Mouse (Mus musculus) CH12.LX (cell line): ENCODE data around the gene Sphk2. TPM values are rescaled to one million over a fixed set of nuclear protein-coding genes. Genes with fewer than 3 reads are reported as not detected.

Source experiments
- DNase-seq: peaks from one replicate; pipeline ENCODE4 v3.0.0-alpha.2; 2013; ENCODE audit errors: extremely low read depth
- H3K27ac ChIP-seq: 2 replicates; pipeline ENCODE4 v1.5.1; 2012; ENCODE audit warnings: low read depth, mild to moderate bottlenecking, control low read depth, moderate library complexity; ENCODE audit not compliant: insufficient read depth
- H3K27me3 ChIP-seq: replicated peaks from 2 replicates; pipeline ENCODE3; 2012; ENCODE audit warnings: inconsistent platforms
- H3K36me3 ChIP-seq, 2 experiments: replicated peaks in 1 of 2; 2 replicates each; pipeline versions ENCODE3 to v1.6.1; 2012; ENCODE audit warnings: inconsistent platforms in 1 of 2, low read length in 1 of 2, mild to moderate bottlenecking in 1 of 2, mixed read lengths in 1 of 2, moderate library complexity in 1 of 2; ENCODE audit not compliant: control insufficient read depth in 1 of 2, insufficient read depth in 1 of 2
- H3K4me1 ChIP-seq, 2 experiments: 2 replicates each; pipeline ENCODE4 v1.6.1; 2012; ENCODE audit warnings: inconsistent platforms in 1 of 2, moderate library complexity in 1 of 2; ENCODE audit not compliant: insufficient read depth in 2 of 2, control insufficient read depth in 1 of 2
- H3K4me2 ChIP-seq: 2 replicates; pipeline ENCODE4 v1.6.1; 2012; ENCODE audit warnings: low read depth, mild to moderate bottlenecking, control low read depth; ENCODE audit not compliant: poor library complexity, insufficient read depth, severe bottlenecking
- H3K4me3 ChIP-seq, 3 experiments: fragments of 150-350 bp in 1 of 3; sonication (generic) in 1 of 3; replicated peaks in 1 of 3; 2 replicates each; pipeline versions ENCODE3 to v1.5.1; 2011 to 2012; ENCODE audit warnings: low read depth in 2 of 3, low read length in 2 of 3, mild to moderate bottlenecking in 2 of 3, moderate library complexity in 2 of 3, control low read depth in 1 of 3, improper control_type of control experiment in 1 of 3, inconsistent platforms in 1 of 3, mixed read lengths in 1 of 3; ENCODE audit not compliant: poor library complexity in 1 of 3
- H3K79me2 ChIP-seq: replicated peaks from 2 replicates; pipeline ENCODE4 v1.6.1; 2012; ENCODE audit warnings: mild to moderate bottlenecking, moderate library complexity; ENCODE audit not compliant: control insufficient read depth, poor library complexity, insufficient read depth, severe bottlenecking; ENCODE audit errors: extremely low read depth
- H3K9ac ChIP-seq: 2 replicates; pipeline ENCODE4 v1.6.1; 2012; ENCODE audit warnings: low read depth, mild to moderate bottlenecking, control low read depth, moderate library complexity; ENCODE audit not compliant: insufficient read depth
- H3K9me3 ChIP-seq: replicated peaks from 2 replicates; pipeline ENCODE3; 2012; ENCODE audit warnings: low read length, inconsistent platforms, mixed read lengths
- BHLHE40 ChIP-seq: IDR thresholded peaks from 2 replicates; pipeline ENCODE4 v1.6.1; 2011; ENCODE audit warnings: mild to moderate bottlenecking, low read depth, low read length, improper control_type of control experiment
- CHD1 ChIP-seq: IDR thresholded peaks from 2 replicates; pipeline ENCODE4 v1.6.1; 2012; ENCODE audit warnings: low read depth, low read length, improper control_type of control experiment, inconsistent platforms
- CHD2 ChIP-seq: IDR thresholded peaks from 2 replicates; pipeline ENCODE4 v1.6.1; 2011; ENCODE audit warnings: low read length, improper control_type of control experiment
- CTCF ChIP-seq, 2 experiments: IDR thresholded peaks in 1 of 2; conservative IDR thresholded peaks in 1 of 2; 2 replicates each; pipeline ENCODE4 v1.5.1; 2011 to 2012; ENCODE audit warnings: low read depth in 2 of 2, low read length in 2 of 2, improper control_type of control experiment in 1 of 2, inconsistent platforms in 1 of 2, mild to moderate bottlenecking in 1 of 2, moderate library complexity in 1 of 2
- GABPA ChIP-seq: IDR thresholded peaks from 2 replicates; pipeline ENCODE4 v1.6.1; 2012; ENCODE audit warnings: low read depth, low read length, improper control_type of control experiment, inconsistent platforms; ENCODE audit not compliant: insufficient replicate concordance
- KAT2A ChIP-seq: IDR thresholded peaks from 2 replicates; pipeline ENCODE4 v1.6.1; 2012; ENCODE audit warnings: low read length, improper control_type of control experiment, inconsistent platforms; ENCODE audit not compliant: insufficient replicate concordance
- MAFK ChIP-seq: IDR thresholded peaks from 2 replicates; pipeline ENCODE4 v1.6.1; 2011; ENCODE audit warnings: low read length, improper control_type of control experiment; ENCODE audit not compliant: insufficient replicate concordance
- MAZ ChIP-seq: IDR thresholded peaks from 2 replicates; pipeline ENCODE4 v1.6.1; 2012; ENCODE audit warnings: low read depth, mild to moderate bottlenecking, inconsistent platforms, low read length, improper control_type of control experiment, moderate library complexity
- MXI1 ChIP-seq: IDR thresholded peaks from 2 replicates; pipeline ENCODE4 v1.6.1; 2011; ENCODE audit warnings: mild to moderate bottlenecking, low read depth, low read length, improper control_type of control experiment
- MYC ChIP-seq: IDR thresholded peaks from 2 replicates; pipeline ENCODE4 v1.6.1; 2011; ENCODE audit warnings: low read depth, mild to moderate bottlenecking, improper control_type of control experiment, low read length
- NRF1 ChIP-seq: IDR thresholded peaks from 2 replicates; pipeline ENCODE4 v1.6.1; 2014; ENCODE audit warnings: low read depth, mild to moderate bottlenecking, inconsistent platforms, low read length, improper control_type of control experiment, moderate library complexity
- POLR2AphosphoS2 ChIP-seq: IDR thresholded peaks from 2 replicates; pipeline ENCODE4 v1.6.1; 2011; ENCODE audit warnings: low read depth, low read length, improper control_type of control experiment
- RAD21 ChIP-seq: IDR thresholded peaks from 2 replicates; pipeline ENCODE4 v1.6.1; 2011; ENCODE audit warnings: low read depth, mild to moderate bottlenecking, low read length, improper control_type of control experiment, moderate library complexity
- RCOR1 ChIP-seq: conservative IDR thresholded peaks from 2 replicates; pipeline ENCODE4 v1.6.1; 2012; ENCODE audit warnings: low read depth, mild to moderate bottlenecking, inconsistent platforms, low read length, improper control_type of control experiment
- SMC3 ChIP-seq: IDR thresholded peaks from 2 replicates; pipeline ENCODE4 v1.6.1; 2011; ENCODE audit warnings: low read depth, low read length, improper control_type of control experiment
- TCF12 ChIP-seq: IDR thresholded peaks from 2 replicates; pipeline ENCODE4 v1.6.1; 2014; ENCODE audit warnings: low read depth, mild to moderate bottlenecking, inconsistent platforms, low read length, improper control_type of control experiment
- USF1 ChIP-seq: IDR thresholded peaks from 2 replicates; pipeline ENCODE4 v1.6.1; 2014; ENCODE audit warnings: low read depth, mild to moderate bottlenecking, inconsistent platforms, low read length, improper control_type of control experiment
- USF2 ChIP-seq: conservative IDR thresholded peaks from 2 replicates; pipeline ENCODE4 v1.6.1; 2011; ENCODE audit warnings: low read depth, low read length, improper control_type of control experiment
- ZKSCAN1 ChIP-seq: IDR thresholded peaks from 2 replicates; pipeline ENCODE4 v1.6.1; 2012; ENCODE audit warnings: low read depth, inconsistent platforms, low read length, improper control_type of control experiment, borderline replicate concordance
- ZMIZ1 ChIP-seq: IDR thresholded peaks from 2 replicates; pipeline ENCODE4 v1.6.1; 2012; ENCODE audit warnings: low read depth, mild to moderate bottlenecking, inconsistent platforms, low read length, improper control_type of control experiment
- dilution Hi-C: fragments of 300-500 bp; cut with MboI; formaldehyde crosslinking; loops from 2 replicates; pipeline ENCODE4 v1.14.3; 2020; ENCODE audit warnings: low sequenced_read_pairs; ENCODE audit not compliant: extremely low pct_unique_long_range_greater_than_20kb, extremely low pct_ligation_motif_present
- in situ Hi-C: fragments of 300-500 bp; cut with MboI; formaldehyde crosslinking; loops from 3 replicates; pipeline ENCODE4 v1.14.3; 2019; ENCODE audit warnings: low sequenced_read_pairs, low pct_ligation_motif_present, low pct_unique_long_range_greater_than_20kb, mixed read lengths
- polyA plus RNA-seq: library from polyadenylated mRNA; unstranded; fragments of >175 nt; gene quantifications from 2 replicates; pipeline ENCODE4 v1.2.1, GENCODE M21; 2012; ENCODE audit warnings: low read depth; ENCODE audit not compliant: insufficient read length
- total RNA-seq, 2 experiments: library from RNA; depleted of rRNA; stranded (reverse); fragments of 300-350 nt in 1 of 2; fragments of >200 nt in 1 of 2; gene quantifications; 2 replicates each; pipeline ENCODE4 v1.2.3; 2012 to 2014

The Sphk2 gene
- total and polyA plus RNA-seq, 3 experiments, result 9.4 to 22.4 (median 16.6) TPM

- in situ Hi-C loops (loop anchor here (10.0 kb wide), 2 partner anchors 186 to 266 kb away; partner anchors contain the start of genes Ccdc114 and Emp3), dilution Hi-C loops (no loop called here)
Observed at GRCm38 (mm10) chr7:45739162-45739763, 21.5 kb upstream of the Sphk2 start.

GRCm38 (mm10) chr7:45733477-45733876 lies 15.7 kb upstream of the Sphk2 start:
- dilution Hi-C loops, result no loop called here
- no peak overlapping the region for H3K27ac ChIP-seq
- H3K4me3 ChIP-seq, result no peak overlapping the region
- no peaks in the 10 kb centered on the region for H3K79me2 ChIP-seq
- no peak for TF ChIP-seq NRF1
- TF ChIP-seq TCF12, result no peak
- TF ChIP-seq MYC, result no peak
- TF ChIP-seq USF1, result no peak
- no peak for TF ChIP-seq MAZ
- no peak for TF ChIP-seq MXI1
- TF ChIP-seq GABPA, result no peak
- no peak for TF ChIP-seq MAFK
- TF ChIP-seq ZMIZ1, result no peak
- no peak for TF ChIP-seq KAT2A
- no peak for TF ChIP-seq BHLHE40
- no peak for TF ChIP-seq RAD21
- no peak for TF ChIP-seq ZKSCAN1
- no peak for TF ChIP-seq POLR2AphosphoS2
- no peak for TF ChIP-seq CHD2
- no peak for TF ChIP-seq USF2
- TF ChIP-seq, all 38 proteins: peak for 0
- no peaks in the 10 kb centered on the region for H3K9me3 ChIP-seq
- H3K27me3 ChIP-seq, result no peaks in the 10 kb centered on the region
- in situ Hi-C loops, result loop anchor here (10.0 kb wide), 2 partner anchors 191 to 271 kb away; partner anchors contain the start of genes Ccdc114 and Emp3
- H3K4me1 ChIP-seq, result peaks cover 0 to 10% of the 10 kb centered on the region in 2 experiments; a peak in 2 of 4 replicates
- H3K36me3 ChIP-seq, result peaks cover 6 to 19% of the 10 kb centered on the region in 2 experiments
- no peak overlapping the region for H3K9ac ChIP-seq
- H3K4me2 ChIP-seq, result no peak overlapping the region
- no peak for DNase-seq

More at GRCm38 (mm10) chr7:45739162-45739763, 21.5 kb upstream of the Sphk2 start:
- Histone ChIP-seq H3K4me1 (peaks cover 5 to 12% of the 10 kb centered on the region in 2 experiments), H3K79me2 (no peaks in the 10 kb centered on the region), H3K9ac (no peak overlapping the region), H3K4me3 (no peak overlapping the region), H3K27ac (no peak overlapping the region), H3K4me2 (no peak overlapping the region), H3K9me3 (no peaks in the 10 kb centered on the region), H3K36me3 (no peaks in the 10 kb centered on the region), H3K27me3 (peaks cover 8% of the 10 kb centered on the region)
- peak; percentile 69 for DNase-seq
- no peak for TF ChIP-seq CHD1
- peak; percentile 53 for TF ChIP-seq SMC3
- TF ChIP-seq RAD21, result peak; percentile 51
- no peak for TF ChIP-seq RCOR1
- peak; percentile 32 to 65; a peak in 3 of 4 replicates for TF ChIP-seq CTCF (conservative IDR thresholded peaks at IDR 0.05 in 1 of 2, IDR thresholded peaks at IDR 0.05 in 1 of 2; ENCODE audit: low read depth in 2 of 2, low read length in 2 of 2)
